Mouse (Mus musculus): ENCODE measurements around the gene Rpap3. TPM values are rescaled to one million over a fixed set of nuclear protein-coding genes. Genes with fewer than 3 reads are reported as not detected.

Gene Rpap3
- polyA plus RNA-seq, 1 experiment from 2014 or later = 24.0 TPM

Other genes with a start within 250 kb of the Rpap3 start
- 35.2 and 35.9 TPM in 2 replicates for gene Endou, start 25.5 kb upstream of the Rpap3 start, polyA plus RNA-seq (2015; fragmentation: Nextera tagmentation; extraction: Ambion mirVana)
- 11.8 and 12.9 TPM in 2 replicates for gene Rapgef3, start 62.1 kb upstream of the Rpap3 start, polyA plus RNA-seq (2015; fragmentation: Nextera tagmentation; extraction: Ambion mirVana)
- gene Slc48a1, start 72.7 kb upstream of the Rpap3 start, polyA plus RNA-seq (2015; fragmentation: Nextera tagmentation; extraction: Ambion mirVana) = 51.2 and 52.7 TPM in 2 replicates
- 37.6 and 37.9 TPM in 2 replicates for gene Hdac7, start 138.7 kb upstream of the Rpap3 start, polyA plus RNA-seq (2015; fragmentation: Nextera tagmentation; extraction: Ambion mirVana)
- gene Vdr, start 204.8 kb upstream of the Rpap3 start, polyA plus RNA-seq (2015; fragmentation: Nextera tagmentation; extraction: Ambion mirVana) = 8.1 and 10.1 TPM in 2 replicates

Measured in embryonic facial prominence, embryonic 15.5 days (tissue).